Mouse (Mus musculus): ENCODE measurements around the gene Naalad2. TPM values are rescaled to one million over a fixed set of nuclear protein-coding genes. Genes with fewer than 3 reads are reported as not detected.
"Not testable (repeated sequence)": the region's sequence is repeated elsewhere in the genome, so short reads cannot be mapped to it uniquely, and the experiment has no call there.

Gene Naalad2
- polyA plus RNA-seq, 1 experiment from 2014 or later: 6.2 TPM

GRCm38 (mm10) chr9:18292443-18292922 lies 110.3 kb downstream of the Naalad2 start:
- 0 out of 2 replicates have a peak, but pooled peaks cover 2% of the 10 kb centered on the region for H3K36me3 ChIP-seq
- peaks cover 9% of the 10 kb centered on the region for H3K4me1 ChIP-seq
- no peaks in the 10 kb centered on the region for H3K27me3 ChIP-seq
- ATAC-seq (ENCODE audit: insufficient number of reproducible peaks, low FRiP score, low TSS enrichment, low read depth): no peak
- H3K9me3 ChIP-seq (replicated peaks): no peaks in the 10 kb centered on the region
- under 1% methylated on average over 24 of the region's 24 CpGs for WGBS
- peak overlapping the region; percentile 96 for H3K4me3 ChIP-seq (replicated peaks)
- H3K9ac ChIP-seq: peak overlapping the region; percentile 99
- H3K27ac ChIP-seq (replicated peaks): peak overlapping the region; percentile 90
- peak overlapping the region; percentile 65 for H3K4me2 ChIP-seq (replicated peaks)

GRCm38 (mm10) chr9:18291571-18292429 lies 111.0 kb downstream of the Naalad2 start, which contains the start of gene Chordc1:
Gene Chordc1 (plus strand): TSS chr9:18292125.
- Histone ChIP-seq H3K9me3 (replicated peaks) (no peaks in the 10 kb centered on the region), H3K4me3 (replicated peaks) (peak within 1 kb of the TSS; percentile 96), H3K36me3 (0 out of 2 replicates have a peak, but pooled peaks cover 2% of the 10 kb centered on the region), H3K27me3 (no peaks in the 10 kb centered on the region), H3K27ac (replicated peaks) (peak within 1 kb of the TSS; percentile 90), H3K4me2 (replicated peaks) (peak within 1 kb of the TSS; percentile 65), H3K4me1 (peaks cover 9% of the 10 kb centered on the region), H3K9ac (peak within 1 kb of the TSS; percentile 99)
- peak; percentile 99 for ATAC-seq (ENCODE audit: insufficient number of reproducible peaks, low FRiP score, low TSS enrichment, low read depth)
- WGBS: 3% methylated on average over 49 of the region's 49 CpGs

- not testable (repeated sequence) for H3K9me3 ChIP-seq (replicated peaks); H3K4me1 ChIP-seq; H3K36me3 ChIP-seq; H3K27me3 ChIP-seq; H3K9ac ChIP-seq; H3K27ac ChIP-seq (replicated peaks); H3K4me2 ChIP-seq (replicated peaks); ATAC-seq (ENCODE audit: insufficient number of reproducible peaks, low FRiP score, low TSS enrichment, low read depth); H3K4me3 ChIP-seq (replicated peaks)
- WGBS: 35% methylated on average over 5 of the region's 5 CpGs
Observed at GRCm38 (mm10) chr9:18278693-18279092, 124.1 kb downstream of the Naalad2 start.

- Histone ChIP-seq H3K4me2 (replicated peaks) (no peak overlapping the region), H3K9ac (no peak overlapping the region), H3K27me3 (no peaks in the 10 kb centered on the region), H3K4me3 (replicated peaks) (no peak overlapping the region), H3K27ac (replicated peaks) (no peak overlapping the region), H3K36me3 (no peaks in the 10 kb centered on the region), H3K4me1 (no peaks in the 10 kb centered on the region), H3K9me3 (replicated peaks) (no peaks in the 10 kb centered on the region)
- 41% methylated on average over 1 of the region's 1 CpGs for WGBS
- ATAC-seq (ENCODE audit: insufficient number of reproducible peaks, low FRiP score, low TSS enrichment, low read depth): no peak
Observed at GRCm38 (mm10) chr9:18277497-18277896, 125.3 kb downstream of the Naalad2 start.

GRCm38 (mm10) chr9:18276844-18277243 lies 126.0 kb downstream of the Naalad2 start:
- no peak overlapping the region for H3K9ac ChIP-seq
- WGBS: 61% methylated on average over 2 of the region's 2 CpGs
- no peaks in the 10 kb centered on the region for H3K27me3 ChIP-seq
- no peaks in the 10 kb centered on the region for H3K9me3 ChIP-seq (replicated peaks)
- H3K27ac ChIP-seq (replicated peaks): no peak overlapping the region
- H3K4me2 ChIP-seq (replicated peaks): no peak overlapping the region
- H3K4me1 ChIP-seq: no peaks in the 10 kb centered on the region
- no peak overlapping the region for H3K4me3 ChIP-seq (replicated peaks)
- no peaks in the 10 kb centered on the region for H3K36me3 ChIP-seq
- ATAC-seq (ENCODE audit: insufficient number of reproducible peaks, low FRiP score, low TSS enrichment, low read depth): no peak

GRCm38 (mm10) chr9:18275901-18276300 lies 126.9 kb downstream of the Naalad2 start:
- no peak overlapping the region for H3K9ac ChIP-seq
- H3K27me3 ChIP-seq: no peaks in the 10 kb centered on the region
- no peak for ATAC-seq (ENCODE audit: insufficient number of reproducible peaks, low FRiP score, low TSS enrichment, low read depth)
- no peaks in the 10 kb centered on the region for H3K4me1 ChIP-seq
- no peaks in the 10 kb centered on the region for H3K36me3 ChIP-seq
- H3K4me2 ChIP-seq (replicated peaks): no peak overlapping the region
- H3K9me3 ChIP-seq (replicated peaks): no peaks in the 10 kb centered on the region
- WGBS: 92% methylated on average over 1 of the region's 1 CpGs
- H3K4me3 ChIP-seq (replicated peaks): no peak overlapping the region
- no peak overlapping the region for H3K27ac ChIP-seq (replicated peaks)

Other genes starting within 250 kb of the Naalad2 start
- gene Chordc1, start 110.9 kb downstream of the Naalad2 start, polyA plus RNA-seq (2015; fragmentation: Nextera tagmentation; extraction: Ambion mirVana): 106 and 116 TPM in 2 replicates
- gene Ubtfl1, start 1.4 kb upstream of the Naalad2 start, polyA plus RNA-seq (2015; fragmentation: Nextera tagmentation; extraction: Ambion mirVana): not detected in 2 replicates
- not detected in 2 replicates for gene Mbd3l2, start 27.7 kb upstream of the Naalad2 start, polyA plus RNA-seq (2015; fragmentation: Nextera tagmentation; extraction: Ambion mirVana)
- gene Zfp558, start 75.3 kb upstream of the Naalad2 start, polyA plus RNA-seq (2015; fragmentation: Nextera tagmentation; extraction: Ambion mirVana): 4.1 and 6.2 TPM in 2 replicates
- not detected in 2 replicates for gene Mbd3l1, start 75.4 kb upstream of the Naalad2 start, polyA plus RNA-seq (2015; fragmentation: Nextera tagmentation; extraction: Ambion mirVana)